Mouse (Mus musculus): Measurements from ENCODE around the gene Plekho2. TPM values are rescaled to one million over a fixed set of nuclear protein-coding genes. Genes with fewer than 3 reads are reported as not detected.

The Plekho2 gene
- total RNA-seq, 4 experiments from 2014 or later, result 16.3 to 24.5 (median 18.9) TPM

- DNase-seq (ENCODE audit: low spot score in 2 of 2), result no peak
These were observed 24.8 kb downstream of the Plekho2 start for GRCm38 (mm10) chr9:65555001-65555405.

GRCm38 (mm10) chr9:65552711-65553110, 27.1 kb downstream of the Plekho2 start:
- no peak for DNase-seq (ENCODE audit: low spot score in 2 of 2)

- no peak for DNase-seq (ENCODE audit: low spot score in 2 of 2)
These were observed 27.7 kb downstream of the Plekho2 start for GRCm38 (mm10) chr9:65552141-65552540.

- DNase-seq (ENCODE audit: low spot score in 2 of 2), result no peak
These were observed 28.8 kb downstream of the Plekho2 start for GRCm38 (mm10) chr9:65551035-65551434.

GRCm38 (mm10) chr9:65550079-65550831, 29.6 kb downstream of the Plekho2 start:
- no peak for DNase-seq (ENCODE audit: low spot score in 2 of 2)

GRCm38 (mm10) chr9:65549643-65550042, 30.2 kb downstream of the Plekho2 start:
- DNase-seq (ENCODE audit: low spot score in 2 of 2), result no peak

GRCm38 (mm10) chr9:65549139-65549538, 30.7 kb downstream of the Plekho2 start:
- no peak for DNase-seq (ENCODE audit: low spot score in 2 of 2)

- DNase-seq (ENCODE audit: low spot score in 2 of 2), result no peak
These were observed 31.5 kb downstream of the Plekho2 start for GRCm38 (mm10) chr9:65548311-65548710.

- DNase-seq (ENCODE audit: low spot score in 2 of 2), result no peak
These were observed 32.0 kb downstream of the Plekho2 start for GRCm38 (mm10) chr9:65547844-65548243.

GRCm38 (mm10) chr9:65547111-65547510, 32.7 kb downstream of the Plekho2 start:
- DNase-seq (ENCODE audit: low spot score in 2 of 2), result no peak

GRCm38 (mm10) chr9:65546413-65546695, 33.5 kb downstream of the Plekho2 start:
- no peak for DNase-seq (ENCODE audit: low spot score in 2 of 2)

GRCm38 (mm10) chr9:65545635-65546412, 34.0 kb downstream of the Plekho2 start:
- no peak for DNase-seq (ENCODE audit: low spot score in 2 of 2)

- no peak for DNase-seq (ENCODE audit: low spot score in 2 of 2)
These were observed 37.7 kb downstream of the Plekho2 start for GRCm38 (mm10) chr9:65542111-65542524.

- no peak for DNase-seq (ENCODE audit: low spot score in 2 of 2)
These were observed 38.4 kb downstream of the Plekho2 start for GRCm38 (mm10) chr9:65541126-65542068.

GRCm38 (mm10) chr9:65539697-65540096, 40.1 kb downstream of the Plekho2 start:
- DNase-seq (ENCODE audit: low spot score in 2 of 2), result no peak

- no peak for DNase-seq (ENCODE audit: low spot score in 2 of 2)
These were observed 41.8 kb downstream of the Plekho2 start for GRCm38 (mm10) chr9:65537901-65538630.

GRCm38 (mm10) chr9:65536491-65536890, 43.3 kb downstream of the Plekho2 start:
- no peak for DNase-seq (ENCODE audit: low spot score in 2 of 2)

- DNase-seq (ENCODE audit: low spot score in 2 of 2), result no peak
These were observed 43.9 kb downstream of the Plekho2 start for GRCm38 (mm10) chr9:65535789-65536469.

GRCm38 (mm10) chr9:65535191-65535722, 44.6 kb downstream of the Plekho2 start:
- DNase-seq (ENCODE audit: low spot score in 2 of 2), result no peak

GRCm38 (mm10) chr9:65534111-65534510, 45.7 kb downstream of the Plekho2 start:
- DNase-seq (ENCODE audit: low spot score in 2 of 2), result no peak

Data from left cerebral cortex, adult 8-10 months (tissue).